Mouse (Mus musculus) embryonic facial prominence, embryonic 11.5 days (tissue): ENCODE results near the gene Usp47. TPM values are rescaled to one million over a fixed set of nuclear protein-coding genes. Genes with fewer than 3 reads are reported as not detected.

Experiments
- ATAC-seq: fragments of 200-750 bp; cut with Nextera tagmentation; replicated peaks from 2 replicates; pipeline ENCODE4 v1.8.0; 2017; ENCODE audit warnings: low read depth; ENCODE audit not compliant: insufficient number of reproducible peaks, low FRiP score, low TSS enrichment
- DNase-seq: peaks from one replicate; pipeline ENCODE4 v3.0.0-alpha.2; 2015; ENCODE audit warnings: low spot score
- H3K27ac ChIP-seq: fragments of 300-500 bp; sonication (generic); replicated peaks from 2 replicates; pipeline ENCODE4 v1.5.1; 2014; ENCODE audit warnings: mild to moderate bottlenecking, low read depth, low read length, control low read depth
- H3K27me3 ChIP-seq: fragments of 300-500 bp; sonication (generic); 2 replicates; pipeline ENCODE4 v1.6.1; 2014; ENCODE audit warnings: mild to moderate bottlenecking, low read length, moderate library complexity, mixed read lengths; ENCODE audit not compliant: control insufficient read depth, insufficient read depth
- H3K36me3 ChIP-seq: fragments of 300-500 bp; sonication (generic); replicated peaks from 2 replicates; pipeline ENCODE4 v1.6.1; 2014; ENCODE audit warnings: low read depth, mild to moderate bottlenecking, low read length, moderate library complexity, mixed read lengths; ENCODE audit not compliant: control insufficient read depth, insufficient read depth
- H3K4me1 ChIP-seq: fragments of 300-500 bp; sonication (generic); 2 replicates; pipeline ENCODE4 v1.6.1; 2014; ENCODE audit warnings: low read length, mixed read lengths; ENCODE audit not compliant: control insufficient read depth, insufficient read depth
- H3K4me2 ChIP-seq: fragments of 300-500 bp; sonication (generic); 2 replicates; pipeline ENCODE4 v1.6.1; 2014; ENCODE audit warnings: low read depth, mild to moderate bottlenecking, control low read depth, low read length, moderate library complexity
- H3K4me3 ChIP-seq: fragments of 300-500 bp; sonication (generic); 2 replicates; pipeline ENCODE4 v1.5.1; 2014; ENCODE audit warnings: low read depth, low read length, control low read depth
- H3K9ac ChIP-seq: fragments of 300-500 bp; sonication (generic); replicated peaks from 2 replicates; pipeline ENCODE4 v1.6.1; 2014; ENCODE audit warnings: mild to moderate bottlenecking, control low read depth, low read length
- H3K9me3 ChIP-seq: fragments of 300-500 bp; sonication (generic); replicated peaks from 2 replicates; pipeline ENCODE4 v1.6.1; 2016; ENCODE audit warnings: mild to moderate bottlenecking, low read length, inconsistent platforms, mixed read lengths; ENCODE audit not compliant: control insufficient read depth
- WGBS: fragments of 180-500 bp; shearing (Covaris S2); extraction: QIAGEN DNeasy Blood & Tissue Kit; methylation state at CpG from one replicate; pipeline ENCODE4 v1.1.7; 2014; 5-methylcytosine and 5-hydroxymethylcytosine counted together
- polyA plus RNA-seq: library from polyadenylated mRNA; unstranded; fragments of >200 nt; fragmentation: Nextera tagmentation; extraction: Ambion mirVana; gene quantifications from 2 replicates; pipeline ENCODE4 v1.2.1, GENCODE M21; 2014

Gene Usp47
- polyA plus RNA-seq, 1 experiment from 2014 or later = 110 TPM

DNA sequence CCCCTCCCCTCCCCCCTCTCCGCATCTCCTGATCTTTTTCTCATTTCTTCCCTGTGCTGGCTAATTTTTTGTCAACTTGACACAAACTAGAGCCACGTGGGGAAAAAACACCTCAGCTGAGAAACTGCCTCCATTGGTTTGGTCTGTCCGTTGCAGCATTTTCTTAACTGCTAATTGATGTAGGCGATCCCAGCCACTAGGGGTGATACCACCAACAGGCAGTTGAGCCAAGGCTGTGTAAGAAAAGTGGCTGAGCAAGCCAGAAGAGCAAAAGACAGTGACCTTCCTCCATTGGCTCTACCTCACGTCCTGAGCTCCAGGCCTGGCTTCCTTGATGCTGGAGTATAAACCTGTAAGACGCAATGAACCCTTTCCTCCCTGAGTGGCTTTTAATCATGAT lies 136.5 kb downstream of the Usp47 start:
- H3K36me3 ChIP-seq = no peaks in the 10 kb centered on the region
- H3K27ac ChIP-seq = no peak overlapping the region
- H3K4me2 ChIP-seq = no peak overlapping the region
- ATAC-seq (no peak), DNase-seq (peak; percentile 51)
- no peak overlapping the region for H3K9ac ChIP-seq
- WGBS = 23% methylated on average over 5 of the region's 6 CpGs
- 0 out of 2 replicates have a peak, but pooled peaks cover 3% of the 10 kb centered on the region for H3K27me3 ChIP-seq
- no peak overlapping the region for H3K4me3 ChIP-seq
- H3K9me3 ChIP-seq = no peaks in the 10 kb centered on the region
- H3K4me1 ChIP-seq = no peaks in the 10 kb centered on the region

Other genes with a start within 250 kb of the Usp47 start
- 7.0 TPM in 2 replicates for gene Galnt18, start 243.5 kb upstream of the Usp47 start, polyA plus RNA-seq
- 17.0 and 28.7 TPM in 2 replicates for gene Dkk3, start 135.6 kb downstream of the Usp47 start, polyA plus RNA-seq
- 2.3 and 2.5 TPM in 2 replicates for gene Mical2, start 202.4 kb downstream of the Usp47 start, polyA plus RNA-seq